Mouse (Mus musculus) cerebellum, adult 2 months (tissue): ENCODE results near the gene Pafah2.

Source experiments
- CTCF ChIP-seq: fragments of 200-500 bp; IDR thresholded peaks from 2 replicates; pipeline ENCODE4 v1.5.1; 2011; ENCODE audit warnings: low read depth, mild to moderate bottlenecking, control low read depth, low read length, moderate library complexity, borderline replicate concordance; ENCODE audit not compliant: insufficient read depth
- POLR2A ChIP-seq: fragments of 200-500 bp; IDR thresholded peaks from 2 replicates; pipeline ENCODE4 v1.6.1; 2011; ENCODE audit warnings: low read length, control low read depth, borderline replicate concordance; ENCODE audit not compliant: insufficient read depth

GRCm38 (mm10) chr4:134374306-134374705 is 21.8 kb upstream of the Pafah2 start:
- TF ChIP-seq POLR2A = no peak
- no peak for TF ChIP-seq CTCF
